Mouse (Mus musculus) layer of hippocampus, postnatal 36 days (tissue): ENCODE results near the gene Actn1. TPM values are rescaled to one million over a fixed set of nuclear protein-coding genes. Genes with fewer than 3 reads are reported as not detected.
A peak's percentile ranks its signal among the peaks of the same experiment; 100 is the strongest.
"Not testable (repeated sequence)": the region's sequence is repeated elsewhere in the genome, so short reads cannot be mapped to it uniquely, and the experiment has no call there.

Experiments
- DNase-seq, 2 experiments: peaks; one replicate each; pipeline ENCODE4 v3.0.0; 2022
- total RNA-seq, 2 experiments: library from RNA; stranded (reverse); gene quantifications; 2 replicates each; pipeline ENCODE4 v1.2.3; 2021

Gene Actn1
- total RNA-seq, result 100 to 1,000 TPM in 1 of 2 experiments, 10 to 100 TPM in 1; 97.5 to 106 TPM

DNA sequence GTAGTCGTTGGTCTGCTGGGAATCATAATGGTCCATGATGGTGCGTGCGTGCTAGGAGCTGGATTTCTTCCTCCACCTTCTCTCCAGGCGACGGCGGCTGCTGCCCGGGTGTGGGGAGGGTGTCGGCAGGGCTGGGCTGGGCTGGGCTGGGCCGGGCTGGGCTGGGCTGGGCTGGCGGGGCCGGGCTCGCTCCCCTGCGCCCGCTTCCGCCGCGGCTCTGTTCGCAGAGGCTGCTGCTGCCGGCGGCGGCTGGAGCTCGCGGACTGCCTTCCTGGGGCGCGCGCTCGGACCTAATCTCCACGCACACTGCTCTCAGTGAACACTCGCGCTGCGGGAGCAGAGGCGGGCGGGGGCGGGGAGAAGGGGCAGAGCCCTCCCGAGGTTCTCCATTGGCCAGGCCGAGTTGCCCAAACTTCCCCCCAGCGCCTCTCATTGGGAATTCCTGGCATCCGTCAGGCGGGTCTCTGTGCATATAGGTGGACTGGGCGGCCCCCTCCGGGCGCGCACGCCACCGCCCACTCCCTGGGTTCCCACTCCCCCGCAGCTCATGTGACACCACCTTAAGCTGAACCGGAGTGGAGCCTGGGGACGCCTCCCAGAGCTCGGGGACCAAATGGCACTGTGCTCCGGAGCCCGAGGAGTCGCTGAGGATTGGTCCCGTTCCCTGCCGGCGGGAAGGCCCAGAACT, at the start of gene Actn1:
Gene Actn1, minus strand, starts transcription at position 316 of the 688 bp plus-strand sequence.
- DNase-seq, result peak; percentile 88 to 90

GRCm38 (mm10) chr12:80307556-80307955, 47.4 kb upstream of the Actn1 start:
- no peak for DNase-seq

GRCm38 (mm10) chr12:80304518-80304917, 44.3 kb upstream of the Actn1 start:
- no peak for DNase-seq

DNA sequence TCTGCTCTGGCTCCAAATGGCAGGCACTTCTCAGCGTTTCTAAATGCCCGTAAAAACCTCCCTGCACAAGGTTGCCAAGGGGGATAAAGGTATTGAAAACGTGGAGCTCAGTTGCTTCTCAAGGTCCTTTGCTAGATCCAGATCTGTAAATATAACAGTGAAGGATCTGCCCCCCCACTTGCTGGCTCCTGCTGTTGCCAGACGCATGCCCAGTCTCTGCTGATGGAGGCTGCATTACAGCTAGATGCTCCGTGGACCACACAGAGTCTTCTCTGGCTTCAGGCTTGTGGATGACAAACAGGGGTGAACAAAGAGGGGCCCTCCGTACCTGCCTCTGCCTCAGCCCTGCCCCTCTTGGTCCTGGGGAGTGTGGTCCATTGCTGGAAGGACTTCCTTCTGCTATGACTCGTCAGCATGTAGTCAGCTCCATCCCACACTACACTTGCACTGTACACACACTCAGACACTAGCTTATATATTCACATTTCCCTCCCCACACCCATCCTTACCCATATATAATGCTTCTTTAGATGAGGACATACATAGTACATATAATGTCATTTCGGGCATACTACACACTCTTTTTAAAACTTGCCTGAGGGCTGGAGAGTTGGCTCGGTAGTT, 40.8 kb upstream of the Actn1 start:
- DNase-seq, result no peak

- no peak for DNase-seq
These were observed 38.5 kb upstream of the Actn1 start for GRCm38 (mm10) chr12:80298714-80299113.

DNA sequence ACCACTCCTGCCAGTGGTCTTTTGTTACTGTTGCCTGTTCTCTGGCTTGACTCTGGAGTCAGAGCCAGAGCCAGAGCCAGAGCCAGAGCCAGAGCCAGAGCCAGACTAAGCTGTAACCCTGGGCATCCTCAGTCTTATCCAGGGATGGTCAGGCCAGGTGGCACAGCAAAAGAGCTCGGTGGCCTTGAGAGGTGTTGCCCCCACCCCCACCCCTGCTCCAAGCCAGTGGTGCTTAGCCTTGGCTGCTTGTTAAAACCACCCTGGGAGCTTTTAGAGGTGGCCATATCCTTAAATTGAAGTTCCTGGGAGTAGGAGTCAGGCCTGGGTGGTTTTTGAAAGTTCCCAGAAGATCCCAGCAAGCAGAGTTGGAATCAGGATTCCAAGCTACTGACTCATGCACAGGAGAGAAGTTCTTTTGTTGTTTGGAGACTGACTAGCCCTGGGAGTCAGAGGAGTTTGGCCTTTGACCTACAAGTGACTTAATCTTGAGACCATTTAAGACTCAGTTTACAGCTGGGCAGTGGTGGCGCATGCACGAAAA, 31.8 kb upstream of the Actn1 start:
- DNase-seq, result no peak

DNA sequence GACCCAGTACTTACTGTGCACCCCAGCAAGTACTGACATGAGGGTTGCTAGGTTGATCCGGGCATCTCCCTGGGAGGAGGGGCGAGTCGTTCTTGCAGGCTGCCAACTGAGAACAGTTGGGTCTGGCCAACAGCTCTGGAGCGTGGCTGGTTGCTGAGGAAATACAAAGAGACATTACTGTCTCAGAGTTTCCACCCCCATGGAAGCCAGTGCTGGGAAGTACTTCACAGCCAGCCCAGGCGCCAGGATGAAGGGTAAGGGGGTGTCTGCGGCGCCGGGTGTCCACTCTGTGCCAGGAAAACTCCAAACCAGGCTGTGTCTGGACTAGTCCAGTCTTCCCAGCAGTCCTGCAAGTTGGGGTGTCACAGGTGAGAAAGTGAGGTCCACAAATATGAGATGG, 30.8 kb upstream of the Actn1 start:
- peak; percentile 21 to 33 for DNase-seq

- no peak for DNase-seq
These were observed 30.3 kb upstream of the Actn1 start for GRCm38 (mm10) chr12:80290483-80290882.

DNA sequence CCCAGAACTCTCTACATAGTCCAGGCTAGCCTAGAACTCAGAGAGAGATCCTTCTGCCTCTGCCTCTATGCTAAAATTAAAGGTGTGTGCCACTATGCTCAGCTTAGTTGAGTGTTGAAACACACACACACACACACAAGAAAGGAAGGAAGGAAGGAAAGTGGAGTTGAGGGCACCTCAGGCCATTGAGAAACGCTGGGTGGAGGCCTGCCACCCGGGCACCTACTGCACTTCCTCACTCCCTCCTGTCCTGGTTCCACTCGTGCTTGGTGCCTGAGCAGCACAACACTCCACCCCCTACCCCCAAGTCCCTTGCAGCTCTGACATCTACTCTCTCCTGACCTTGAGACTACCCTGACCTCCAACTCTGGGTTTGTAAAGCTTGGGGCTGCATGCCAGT, 29.6 kb upstream of the Actn1 start:
- DNase-seq, result no peak

- DNase-seq, result no peak
These were observed 25.7 kb upstream of the Actn1 start for GRCm38 (mm10) chr12:80285890-80286289.

- not testable (repeated sequence) for DNase-seq
These were observed 24.1 kb upstream of the Actn1 start for GRCm38 (mm10) chr12:80284251-80284650.

DNA sequence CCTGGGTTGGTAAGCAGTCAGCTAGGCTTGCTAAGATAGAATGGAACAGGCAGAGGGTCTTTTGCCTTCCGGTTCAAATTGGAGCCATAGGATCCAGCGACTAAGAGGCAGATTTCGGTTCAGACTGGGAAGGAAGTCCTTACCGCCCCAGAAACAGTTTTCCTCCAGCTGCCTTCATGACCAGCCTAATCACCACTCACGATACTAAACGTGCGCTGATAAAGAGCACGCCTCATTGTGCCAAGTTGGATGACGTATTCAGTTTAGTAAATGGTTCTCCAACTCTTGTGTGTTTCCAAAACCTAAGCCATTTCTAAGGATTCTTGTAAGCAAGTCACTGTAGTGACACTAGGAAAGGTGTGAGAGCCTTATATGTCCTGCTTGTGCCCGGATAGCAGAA, 18.7 kb upstream of the Actn1 start:
- DNase-seq, result no peak

- no peak for DNase-seq
These were observed 17.3 kb upstream of the Actn1 start for GRCm38 (mm10) chr12:80277428-80277827.

DNA sequence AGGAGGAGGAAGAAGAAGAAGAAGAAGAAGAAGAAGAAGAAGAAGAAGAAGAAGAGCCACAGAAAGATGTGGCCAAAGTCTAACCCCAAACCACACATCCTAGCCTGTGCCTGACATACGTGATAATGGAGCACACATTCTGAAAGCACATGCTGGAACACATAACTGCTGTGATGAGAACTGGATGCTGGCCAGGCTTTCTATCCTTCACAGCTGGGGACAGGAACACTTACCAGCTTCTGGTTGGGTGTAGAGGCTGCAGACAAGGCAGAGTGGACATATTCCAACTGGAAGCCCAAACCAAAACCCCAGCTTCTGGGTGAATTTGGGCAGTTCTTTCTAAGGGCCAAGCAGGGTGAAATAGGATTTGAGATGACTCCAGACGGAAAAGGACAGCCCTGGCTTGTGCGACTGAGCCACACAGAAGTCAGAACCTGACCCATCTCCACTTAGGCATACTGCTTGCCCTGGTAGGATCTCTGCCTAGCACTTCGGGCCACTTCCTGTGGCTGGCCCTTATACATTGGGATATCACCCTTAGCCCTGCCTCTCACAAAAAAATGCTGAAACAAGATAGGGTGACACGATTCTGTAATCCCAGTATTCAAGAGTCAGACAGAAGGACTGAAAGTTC, 15.1 kb upstream of the Actn1 start:
- DNase-seq, result no peak

- peak; percentile 27 to 31 for DNase-seq
These were observed 13.0 kb upstream of the Actn1 start for GRCm38 (mm10) chr12:80273020-80273686.

GRCm38 (mm10) chr12:80271806-80272205, 11.6 kb upstream of the Actn1 start:
- DNase-seq, result no peak

- DNase-seq, result no peak
These were observed 10.8 kb upstream of the Actn1 start for GRCm38 (mm10) chr12:80270924-80271323.

GRCm38 (mm10) chr12:80269303-80269702, 9.1 kb upstream of the Actn1 start:
- no peak for DNase-seq

- no peak for DNase-seq
These were observed 7.8 kb upstream of the Actn1 start for GRCm38 (mm10) chr12:80267962-80268361.

DNA sequence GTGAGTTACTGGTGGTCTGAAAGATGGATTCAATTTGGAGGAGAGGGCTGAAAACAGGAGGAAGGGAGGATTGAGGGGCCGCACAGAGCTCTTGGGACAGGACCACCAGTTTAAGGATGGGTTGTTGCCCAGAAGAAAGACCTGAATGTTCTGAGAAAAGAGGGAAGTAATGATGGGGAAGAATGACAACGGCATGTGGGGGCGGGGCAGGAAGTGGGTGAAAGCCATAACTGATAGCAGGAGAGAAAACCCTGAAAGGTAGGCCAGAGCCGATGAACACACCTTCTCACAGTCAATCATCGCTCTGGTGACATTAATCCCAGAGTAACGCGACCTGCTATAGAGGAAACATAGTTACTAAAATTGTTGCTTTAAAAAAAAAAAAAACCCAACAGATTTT, 4.2 kb upstream of the Actn1 start:
- not testable (repeated sequence) for DNase-seq

DNA sequence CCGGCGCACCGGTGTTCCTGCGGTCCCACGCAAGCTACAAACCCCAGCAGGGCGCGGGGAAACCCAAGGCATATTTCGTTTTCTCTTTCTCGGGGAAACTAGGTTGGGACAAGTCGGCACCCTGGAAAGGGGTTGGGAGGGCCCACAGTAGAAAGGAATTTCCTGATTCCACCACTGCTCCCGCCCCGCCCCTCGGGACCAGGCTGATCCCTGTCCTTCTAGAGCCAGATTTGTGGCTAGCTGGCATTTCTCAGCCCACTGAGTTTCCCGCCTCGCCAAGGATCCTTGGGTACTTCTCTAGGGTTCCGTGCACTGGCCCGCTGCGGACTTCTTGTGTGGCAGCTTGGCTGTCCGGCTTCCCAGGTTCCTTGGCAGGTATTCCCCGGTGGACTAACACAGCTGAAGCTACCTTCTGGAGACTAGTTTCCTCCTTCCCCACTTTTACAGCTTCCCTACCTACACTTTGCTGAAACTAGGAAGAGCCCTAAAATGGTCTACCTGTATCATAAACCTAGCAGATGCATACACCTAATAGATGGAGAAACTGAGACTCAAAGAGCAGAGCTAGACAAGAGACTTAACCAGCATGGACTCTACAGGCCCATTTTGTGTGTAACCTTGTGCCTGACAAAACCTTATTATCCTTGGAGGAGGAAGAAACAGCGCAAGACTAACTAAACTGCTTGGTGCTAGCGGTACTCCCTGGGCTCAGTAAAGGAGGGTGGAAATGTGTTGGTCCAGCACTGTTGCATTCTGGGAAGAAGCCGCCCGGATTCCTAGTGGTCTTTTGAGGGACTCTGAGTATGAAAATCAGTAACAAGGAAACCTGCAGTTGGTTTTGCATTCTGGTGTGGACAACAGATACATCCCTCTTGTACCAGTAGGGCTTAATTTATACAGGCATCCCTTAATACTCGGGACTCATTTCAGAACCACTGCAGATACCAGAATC, 849 bp upstream of the Actn1 start:
- no peak for DNase-seq
